Mouse (Mus musculus) urinary bladder, postnatal 36 days (tissue): ENCODE measurements around the gene Junb.
A peak's percentile ranks its signal among the peaks of the same experiment; 100 is the strongest.

ENCODE experiments used
- DNase-seq, 2 experiments: peaks; one replicate each; pipeline ENCODE4 v3.0.0; 2022; ENCODE audit warnings: low spot score in 2 of 2, mixed read lengths in 1 of 2

Gene Junb

GRCm38 (mm10) chr8:84987903-84988302, 9.4 kb upstream of the Junb start:
- DNase-seq = no peak

- no peak for DNase-seq
Measured at GRCm38 (mm10) chr8:84987388-84987787, 8.9 kb upstream of the Junb start.

GRCm38 (mm10) chr8:84986379-84986945, 7.9 kb upstream of the Junb start:
- no peak for DNase-seq

- peak; percentile 84 to 85 for DNase-seq
Measured at GRCm38 (mm10) chr8:84985684-84986378, 7.3 kb upstream of the Junb start.

GRCm38 (mm10) chr8:84985049-84985683, 6.6 kb upstream of the Junb start:
- no peak for DNase-seq

GRCm38 (mm10) chr8:84984294-84985048, 6.0 kb upstream of the Junb start:
- peak; percentile 68 to 74 for DNase-seq

GRCm38 (mm10) chr8:84982499-84983011, 4.0 kb upstream of the Junb start:
- DNase-seq = peak; percentile 62

- DNase-seq = peak; percentile 72 to 81
Measured at GRCm38 (mm10) chr8:84981644-84982498, 3.4 kb upstream of the Junb start.

- DNase-seq = peak; percentile 69 to 88
Measured at GRCm38 (mm10) chr8:84980622-84981358, 2.3 kb upstream of the Junb start.

GRCm38 (mm10) chr8:84979599-84980421, 1.3 kb upstream of the Junb start:
- peak; percentile 93 for DNase-seq

GRCm38 (mm10) chr8:84977435-84978247, 877 bp downstream of the Junb start:
- peak; percentile 58 to 59 for DNase-seq

GRCm38 (mm10) chr8:84976763-84977434, 1.6 kb downstream of the Junb start:
- no peak for DNase-seq

- peak; percentile 95 for DNase-seq
Measured at GRCm38 (mm10) chr8:84976031-84976762, 2.3 kb downstream of the Junb start.

GRCm38 (mm10) chr8:84975434-84975833, 3.1 kb downstream of the Junb start:
- DNase-seq = peak; percentile 51 to 61

GRCm38 (mm10) chr8:84974543-84975142, 3.9 kb downstream of the Junb start:
- no peak for DNase-seq

- DNase-seq = peak in 1 of 2 experiments; percentile 49
Measured at GRCm38 (mm10) chr8:84973803-84974542, 4.5 kb downstream of the Junb start.
